Mouse (Mus musculus): ENCODE measurements around the gene Pus10. TPM values are rescaled to one million over a fixed set of nuclear protein-coding genes. Genes with fewer than 3 reads are reported as not detected.
A peak's percentile ranks its signal among the peaks of the same experiment; 100 is the strongest.

Gene Pus10
- 10 to 100 TPM; 13.7 to 18.6 (median 14.9) TPM for total RNA-seq (2022)

DNA sequence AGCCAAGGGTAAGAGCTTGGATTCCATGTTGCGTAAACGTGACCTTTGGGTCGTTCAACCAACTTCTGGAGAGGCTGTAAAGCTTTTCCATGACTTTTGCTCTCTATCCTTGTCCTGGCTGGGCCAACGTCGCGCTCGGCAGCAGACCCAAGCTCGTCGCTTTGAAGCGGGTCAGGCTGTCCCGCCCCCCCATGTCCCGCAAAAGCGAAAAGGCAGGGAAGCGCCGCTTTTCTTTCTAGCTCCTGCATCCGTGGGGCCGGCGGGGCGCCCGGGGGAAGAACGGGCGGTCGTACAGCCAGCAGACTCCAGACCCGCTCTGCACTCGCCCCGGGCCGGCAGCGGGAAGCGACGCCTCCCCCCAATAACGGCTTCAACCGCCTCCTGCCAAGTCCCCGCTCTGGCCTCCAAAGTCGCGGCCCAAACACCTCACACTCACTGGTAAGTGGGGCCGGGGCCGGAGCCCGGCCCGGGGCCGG lies at the start of gene Pus10:
Pus10 (plus strand) TSS at position 364 of the 476 bp plus-strand sequence.
- DNase-seq (ENCODE audit: low spot score in 2 of 2), result peak in 1 of 2 experiments; percentile 15

DNA sequence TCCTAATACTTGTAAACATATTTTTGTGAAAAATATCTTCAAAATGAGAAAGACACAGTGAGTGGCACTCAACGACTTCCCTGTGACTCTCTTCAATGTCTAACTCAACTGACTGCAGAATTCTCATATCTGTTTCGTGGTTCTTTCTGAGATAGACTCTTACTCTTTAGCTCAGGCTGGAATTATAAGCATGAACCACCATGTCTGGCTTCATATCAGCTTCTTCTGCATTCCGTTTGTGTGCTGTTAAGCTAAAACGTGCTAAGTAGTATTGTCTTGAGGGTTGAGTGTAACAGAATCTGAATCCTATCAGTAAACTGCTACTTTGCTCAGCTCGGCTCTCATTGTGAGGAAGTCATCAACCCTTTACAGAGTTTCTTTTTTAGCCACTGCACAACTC lies 46.5 kb upstream of the Pus10 start:
- DNase-seq (ENCODE audit: low spot score in 2 of 2), result no peak

DNA sequence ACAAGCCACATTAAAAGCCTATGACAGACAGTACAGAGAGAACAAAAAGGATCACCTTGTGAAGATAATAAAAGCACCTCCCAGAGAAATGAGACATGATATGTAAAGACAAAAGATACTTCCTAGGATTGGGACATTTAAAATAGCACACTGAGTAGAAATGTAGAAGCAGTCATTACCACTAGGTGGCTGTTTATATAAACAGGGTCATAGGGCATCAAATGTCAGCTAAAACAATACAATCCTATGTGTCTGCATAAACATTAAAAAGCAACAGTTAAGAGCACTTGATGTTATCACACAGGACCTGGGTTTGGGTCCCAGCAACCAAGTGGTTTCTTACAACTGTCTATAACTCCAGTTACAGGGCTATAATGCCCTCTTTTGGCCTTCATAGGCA lies 34.8 kb upstream of the Pus10 start:
- DNase-seq (ENCODE audit: low spot score in 2 of 2), result no peak

DNA sequence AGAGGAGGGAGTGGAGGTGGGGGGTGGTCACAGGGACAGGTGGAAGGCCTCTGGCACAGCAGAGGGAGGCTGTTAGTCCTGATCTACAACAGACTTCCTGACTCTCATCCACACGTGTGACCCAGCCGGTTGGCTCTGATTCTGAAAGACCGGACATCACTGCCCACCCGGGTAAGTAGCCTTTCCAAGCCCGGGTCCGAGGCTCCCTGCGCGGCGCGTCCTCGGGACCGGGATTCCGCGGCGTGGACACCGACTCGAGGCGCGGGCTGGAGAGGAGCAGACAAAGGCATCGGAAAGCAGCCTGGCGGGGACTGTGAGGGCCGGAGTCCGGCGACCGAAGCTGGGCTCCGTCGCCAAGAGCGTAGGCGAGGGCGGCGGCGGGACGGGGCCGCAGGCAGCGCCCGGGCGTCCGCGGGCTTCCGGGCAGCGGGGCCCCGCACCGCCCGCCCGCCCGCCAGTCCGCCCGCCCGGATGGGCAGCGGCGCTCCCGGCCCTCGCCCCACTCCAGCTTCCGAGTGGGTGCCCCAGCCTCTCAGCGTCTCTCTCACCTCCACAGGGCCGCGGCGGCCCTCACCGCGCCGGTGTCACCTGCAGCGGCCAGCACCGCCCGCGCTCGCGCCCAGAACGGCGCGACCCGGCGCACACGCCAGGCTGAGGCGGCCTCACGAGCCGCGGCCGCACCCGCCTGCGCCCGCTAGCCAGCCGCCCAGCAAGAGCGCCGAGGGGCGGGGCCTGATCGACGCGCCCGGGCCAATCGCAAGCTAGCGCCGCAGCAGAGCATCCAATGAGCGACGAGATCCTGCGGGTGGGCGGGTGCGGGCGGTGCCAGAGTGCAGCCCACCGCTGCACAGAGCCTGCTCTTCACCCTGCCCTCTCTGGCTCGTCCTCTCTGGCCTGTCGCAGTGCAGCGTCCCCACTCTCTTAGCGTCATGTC lies 32.3 kb upstream of the Pus10 start, which contains the start of gene 0610010F05Rik:
0610010F05Rik (minus strand) TSS at position 695 of the 934 bp plus-strand sequence.
- DNase-seq (ENCODE audit: low spot score in 2 of 2), result peak; percentile 64 to 76

DNA sequence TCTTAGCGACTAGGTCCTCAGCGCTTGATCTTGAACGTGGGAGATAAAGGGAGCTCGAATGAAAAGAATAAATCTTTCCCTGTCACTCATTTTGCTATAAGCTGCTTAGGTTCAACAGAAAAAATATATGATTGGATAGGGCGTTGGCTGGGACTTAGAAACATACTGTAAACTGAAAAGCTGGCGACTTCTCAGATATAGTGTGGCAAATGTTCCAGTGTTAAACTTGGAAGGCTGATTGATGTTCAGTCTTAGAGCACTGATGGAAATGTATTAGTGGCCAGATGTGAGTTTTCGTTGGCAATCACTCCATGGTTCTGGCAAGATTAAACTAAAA lies 31.6 kb upstream of the Pus10 start:
- DNase-seq (ENCODE audit: low spot score in 2 of 2), result no peak

DNA sequence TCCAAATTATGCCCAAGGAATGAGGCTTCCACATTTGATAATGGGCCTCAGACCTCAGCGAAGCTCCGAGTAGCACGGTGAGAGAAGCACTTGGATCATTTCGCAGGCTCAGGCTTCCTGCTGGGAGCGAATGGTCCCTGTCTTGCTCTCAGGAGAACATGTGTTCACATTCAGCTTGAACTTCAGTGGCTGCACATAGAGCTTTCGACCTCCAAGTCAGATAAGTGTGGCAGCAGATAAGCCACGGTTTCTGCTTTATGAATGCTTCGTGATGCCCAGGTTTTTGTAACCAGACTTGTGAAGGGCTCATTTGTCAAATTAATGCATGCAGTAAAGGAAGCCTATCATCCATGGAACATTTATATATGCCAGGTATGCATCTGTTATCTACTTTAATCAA lies 30.9 kb upstream of the Pus10 start:
- DNase-seq (ENCODE audit: low spot score in 2 of 2), result no peak

DNA sequence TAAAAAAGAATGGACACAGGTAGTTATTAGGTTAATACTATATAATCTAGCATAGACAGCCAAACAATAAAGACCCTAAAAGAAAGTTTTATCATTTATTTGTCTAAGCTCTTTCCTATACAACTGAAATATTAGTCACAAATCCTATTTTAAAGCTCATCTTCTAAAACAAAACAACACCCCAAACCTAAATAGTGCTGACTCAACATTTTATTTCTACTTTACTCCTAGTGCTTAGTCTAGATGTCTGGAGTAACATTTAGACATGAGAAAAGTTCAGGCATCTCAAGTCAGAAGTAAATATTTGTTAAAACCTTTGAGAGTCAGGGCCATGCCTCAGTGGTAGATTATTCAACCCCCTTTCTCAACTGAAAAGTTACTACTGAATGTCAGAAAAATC lies 18.0 kb upstream of the Pus10 start:
- no peak for DNase-seq (ENCODE audit: low spot score in 2 of 2)

DNA sequence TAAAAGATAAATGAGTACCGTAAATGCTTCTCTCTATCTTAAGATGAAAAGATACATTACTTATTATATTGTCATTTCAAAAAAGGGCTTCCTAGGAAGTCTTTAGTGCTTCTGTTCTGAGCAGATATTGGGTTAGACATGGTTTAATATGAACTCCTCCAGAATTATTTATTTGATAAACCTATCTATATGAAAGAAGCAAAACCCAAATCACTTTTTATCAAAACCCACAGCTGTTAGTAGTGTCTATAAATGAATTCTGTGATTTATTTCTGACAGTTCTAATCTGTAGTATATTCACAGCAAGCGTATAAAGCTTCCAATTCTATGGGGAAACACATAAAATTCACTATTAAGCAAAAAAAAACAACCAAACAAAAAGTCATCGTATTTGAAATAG lies 17.6 kb upstream of the Pus10 start:
- no peak for DNase-seq (ENCODE audit: low spot score in 2 of 2)

DNA sequence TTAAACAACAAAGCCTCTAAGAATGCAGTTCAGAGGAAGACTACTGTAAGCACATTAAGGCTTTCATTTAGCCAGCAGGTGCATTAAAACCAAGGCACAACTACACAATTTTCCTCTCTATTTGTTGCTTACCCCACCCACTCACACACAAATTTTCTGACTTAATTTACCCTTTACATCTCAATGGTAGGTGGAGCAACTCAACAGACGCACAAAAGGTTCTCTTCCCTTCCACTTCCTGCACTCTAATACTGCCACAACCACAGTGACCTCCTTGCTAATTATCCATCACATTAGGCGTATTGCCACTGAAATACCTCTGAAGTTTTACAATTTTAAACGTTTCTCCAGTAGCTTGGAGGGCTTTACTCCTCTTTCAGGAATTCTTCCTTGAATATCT lies 11.8 kb upstream of the Pus10 start:
- no peak for DNase-seq (ENCODE audit: low spot score in 2 of 2)

DNA sequence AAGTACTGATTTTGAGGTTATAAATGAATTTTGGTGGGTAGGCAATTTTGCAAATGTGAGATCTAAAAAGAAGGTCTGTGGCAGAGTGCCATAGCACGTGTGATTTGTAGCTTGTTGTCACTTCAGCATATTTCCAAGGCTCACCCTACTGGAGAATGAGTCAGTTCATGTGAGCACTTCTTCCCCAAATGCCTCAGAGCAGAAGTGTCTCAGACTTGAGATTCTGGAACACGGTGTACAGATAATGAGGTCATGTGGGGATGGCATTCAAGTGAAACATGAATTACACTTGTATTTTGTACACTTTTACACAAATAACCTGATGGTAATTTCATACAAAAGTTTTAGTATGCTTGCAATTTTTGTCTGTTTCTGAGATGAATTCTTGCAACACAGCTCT lies 7.7 kb upstream of the Pus10 start:
- no peak for DNase-seq (ENCODE audit: low spot score in 2 of 2)

DNA sequence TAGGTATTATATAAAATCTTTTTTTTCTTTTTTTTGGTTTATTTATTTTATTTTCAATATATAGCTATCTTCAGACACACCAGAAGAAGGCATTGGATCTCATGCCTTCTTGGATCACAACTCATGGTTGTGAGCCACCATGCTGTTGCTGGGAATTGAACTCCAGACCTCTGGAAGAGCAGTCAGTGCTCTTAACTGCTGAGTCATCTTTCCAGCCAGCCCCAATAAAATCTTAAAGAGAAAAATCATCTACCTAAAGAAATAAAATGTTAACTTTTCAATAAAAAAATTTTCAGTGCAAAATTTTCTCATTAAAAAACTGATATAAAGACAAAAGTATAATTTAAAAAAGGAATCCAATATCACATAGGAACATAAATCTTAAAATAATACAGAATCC lies 1.2 kb upstream of the Pus10 start:
- DNase-seq (ENCODE audit: low spot score in 2 of 2), result no peak

DNA sequence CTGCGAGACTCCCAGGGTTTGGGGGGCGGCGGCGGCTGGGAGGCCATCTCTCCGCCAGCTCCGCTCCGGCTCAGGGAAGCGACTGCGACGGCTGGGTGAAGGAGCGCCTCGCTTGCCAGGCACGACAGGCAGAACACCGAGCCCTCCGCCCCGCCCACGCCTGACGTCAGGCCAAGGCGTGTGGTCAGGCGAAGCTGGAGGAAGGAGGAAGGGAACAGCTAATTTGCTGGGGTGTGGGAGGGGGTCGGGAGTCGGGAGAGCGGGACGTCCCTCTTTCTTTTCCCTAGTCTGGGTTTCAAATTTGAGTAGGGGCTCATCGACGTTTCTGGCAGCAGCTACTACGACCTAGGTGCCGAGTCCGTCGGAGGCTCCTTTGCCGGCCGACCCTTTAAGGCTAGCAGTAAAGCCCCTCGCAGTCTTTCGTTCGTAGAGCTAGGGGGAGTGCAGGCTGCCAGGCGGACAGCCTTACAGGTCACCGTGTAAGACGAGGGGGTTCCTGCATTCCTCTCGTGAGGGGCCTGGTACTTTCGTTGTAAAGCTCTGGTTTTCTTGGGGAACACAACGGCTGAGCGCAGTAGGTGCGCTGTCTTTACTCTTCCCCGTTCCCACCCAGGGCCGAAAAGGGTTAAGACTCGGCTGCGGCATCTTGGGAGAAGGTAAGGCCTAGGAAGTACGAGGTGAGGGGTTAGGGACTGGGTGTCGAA lies 476 bp downstream of the Pus10 start, which contains the start of gene Pex13:
Pex13 (minus strand) TSS at position 162 of the 704 bp plus-strand sequence.
- DNase-seq (ENCODE audit: low spot score in 2 of 2), result peak; percentile 73 to 82

DNA sequence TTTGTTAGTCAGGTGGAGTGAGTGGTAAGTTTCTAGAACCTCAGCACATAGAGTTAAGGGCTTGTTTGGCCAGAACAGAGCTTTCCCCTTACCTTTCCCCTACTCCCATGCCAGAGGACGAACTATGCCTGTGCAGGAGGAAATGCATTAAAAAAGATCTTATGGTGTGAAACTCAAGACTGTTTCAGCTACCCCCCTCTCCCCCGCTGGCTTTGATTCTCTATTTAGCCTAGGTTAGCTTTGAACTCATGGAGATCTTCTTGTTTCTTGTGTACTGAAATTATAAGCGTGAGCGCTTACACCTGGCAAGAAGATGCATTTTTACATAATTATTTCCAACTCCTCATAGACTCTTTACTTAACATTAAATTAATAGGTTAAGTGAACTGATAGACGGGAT lies 1.1 kb downstream of the Pus10 start:
- no peak for DNase-seq (ENCODE audit: low spot score in 2 of 2)

DNA sequence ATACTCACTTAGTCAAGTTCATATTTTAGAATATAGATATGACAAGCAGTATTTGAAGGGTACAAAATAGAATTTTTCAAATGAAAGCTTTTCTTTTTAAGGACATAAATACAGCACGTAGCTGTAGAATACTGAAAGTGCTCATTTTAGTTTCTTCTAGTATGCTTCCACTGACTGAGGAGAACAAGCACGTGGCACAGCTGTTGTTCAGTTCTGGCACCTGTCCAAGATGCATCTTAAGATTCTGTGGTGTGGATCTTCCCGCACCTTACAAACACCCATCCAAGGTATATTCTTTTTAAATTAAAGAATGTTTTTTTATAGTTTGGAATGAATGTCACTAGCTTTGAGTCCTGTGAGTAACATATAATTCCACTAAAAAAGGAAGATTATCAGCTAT lies 1.7 kb downstream of the Pus10 start:
- DNase-seq (ENCODE audit: low spot score in 2 of 2), result no peak

DNA sequence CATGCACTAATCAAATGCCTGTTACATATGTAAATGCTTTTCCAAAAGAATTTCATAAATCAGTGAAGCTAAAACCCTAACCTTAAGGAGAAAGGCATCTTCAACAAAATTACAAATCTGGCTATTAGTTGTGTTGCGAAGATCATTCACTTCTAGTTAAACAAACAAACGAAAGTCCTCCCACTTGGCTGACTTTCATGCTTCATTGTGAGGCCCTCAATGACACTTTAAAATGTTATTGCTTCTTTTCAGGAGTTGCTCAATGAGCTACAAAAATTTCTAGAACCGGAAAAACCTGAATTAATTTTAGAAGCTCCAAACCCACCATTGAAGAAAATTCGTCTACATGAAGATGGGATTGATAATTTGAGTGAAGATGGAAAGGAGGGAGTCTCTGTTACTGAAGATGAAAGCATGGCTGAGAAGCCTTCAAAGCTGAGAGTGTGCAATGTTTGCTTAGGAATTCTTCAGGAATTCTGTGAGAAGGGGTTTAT lies 6.8 kb downstream of the Pus10 start:
- DNase-seq (ENCODE audit: low spot score in 2 of 2), result no peak

DNA sequence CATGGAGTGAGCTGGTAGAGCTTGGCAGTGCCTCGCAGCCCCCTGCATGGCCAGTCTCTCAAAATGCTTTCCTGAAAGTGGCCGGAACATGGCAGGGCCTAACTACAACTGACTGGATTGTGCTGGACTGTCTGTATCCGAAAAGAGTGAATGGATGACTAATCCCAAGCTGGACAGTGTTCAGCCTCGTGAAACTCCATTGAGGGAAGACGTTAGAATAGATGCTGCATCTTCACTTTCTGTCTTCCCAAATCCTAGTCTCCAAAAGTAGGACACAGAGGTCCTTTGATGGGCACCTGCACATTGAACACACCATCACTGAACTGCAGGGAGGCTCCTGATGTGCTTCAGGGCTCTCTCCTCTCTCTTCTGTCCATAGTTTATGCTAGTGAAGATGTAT lies 10.6 kb downstream of the Pus10 start:
- no peak for DNase-seq (ENCODE audit: low spot score in 2 of 2)

DNA sequence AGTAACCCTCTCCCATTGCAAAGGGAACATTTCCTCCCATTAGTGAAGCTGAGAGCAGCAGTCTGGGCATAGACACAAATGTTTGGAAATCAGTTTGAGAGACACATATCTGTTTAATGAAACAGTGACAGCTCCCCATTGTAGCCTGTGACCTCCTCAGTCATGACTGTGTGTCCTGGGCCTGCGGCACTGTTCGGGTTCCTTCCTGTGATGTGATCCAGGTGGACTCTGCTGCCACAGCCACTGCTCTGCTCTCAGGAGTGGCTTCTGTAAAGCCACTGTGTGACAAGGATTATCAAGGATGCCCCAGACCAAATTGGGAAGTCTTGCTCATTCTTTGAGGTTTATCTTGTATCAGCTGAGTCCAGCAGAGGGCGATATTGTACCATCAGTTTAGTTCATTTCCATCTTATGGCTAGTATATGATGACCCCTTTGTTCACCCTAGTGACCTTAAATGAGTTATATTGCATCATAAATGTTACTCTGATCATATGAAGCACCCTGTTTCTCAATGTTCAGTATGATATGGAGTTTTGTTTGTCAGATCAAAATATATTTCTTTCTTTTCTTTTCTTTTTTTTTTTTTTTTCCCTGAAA lies 13.7 kb downstream of the Pus10 start:
- no peak for DNase-seq (ENCODE audit: low spot score in 2 of 2)

DNA sequence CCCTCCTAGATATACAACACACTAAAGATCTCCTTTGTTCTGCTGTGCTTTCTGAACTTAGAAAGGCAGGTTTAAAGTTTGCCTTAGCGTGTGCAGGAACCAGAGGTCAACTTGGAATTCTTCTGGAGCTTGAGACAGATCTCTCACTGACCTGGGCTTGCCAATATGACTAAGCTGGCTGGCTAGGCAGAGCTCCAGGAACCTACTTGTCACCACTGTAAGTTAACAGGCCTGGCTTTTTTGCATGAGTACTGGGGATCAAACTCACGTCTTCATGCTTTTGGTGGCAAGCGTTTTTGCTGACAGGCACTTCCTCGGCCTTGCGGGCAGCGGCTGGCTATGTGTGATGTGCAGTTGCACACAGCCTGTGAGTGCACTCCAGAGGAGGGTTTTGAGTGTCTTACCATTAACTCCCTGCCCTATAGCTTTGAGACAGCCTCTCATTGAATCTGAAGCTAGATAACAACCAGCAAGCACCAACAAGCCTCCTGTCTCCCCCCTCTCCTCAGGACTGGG lies 15.0 kb downstream of the Pus10 start:
- no peak for DNase-seq (ENCODE audit: low spot score in 2 of 2)

DNA sequence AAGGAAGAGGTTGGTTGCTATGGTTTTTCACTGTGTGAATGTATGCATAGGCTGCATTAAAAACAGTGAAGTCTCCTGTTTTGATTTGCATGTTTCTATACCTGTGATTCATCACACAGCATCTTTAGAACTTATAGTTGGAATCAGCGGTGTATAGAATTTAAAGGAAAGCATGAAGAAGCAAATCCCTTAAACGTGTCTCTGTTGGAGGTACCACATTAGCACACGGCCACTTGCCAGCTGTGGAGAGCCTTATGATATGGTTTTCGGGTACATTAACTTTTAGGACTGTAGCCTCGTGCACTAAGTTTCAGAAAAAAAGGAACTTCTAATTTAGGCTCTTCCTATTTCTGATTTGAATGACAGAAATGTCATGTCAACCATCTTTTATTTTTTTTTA lies 17.1 kb downstream of the Pus10 start:
- no peak for DNase-seq (ENCODE audit: low spot score in 2 of 2)

DNA sequence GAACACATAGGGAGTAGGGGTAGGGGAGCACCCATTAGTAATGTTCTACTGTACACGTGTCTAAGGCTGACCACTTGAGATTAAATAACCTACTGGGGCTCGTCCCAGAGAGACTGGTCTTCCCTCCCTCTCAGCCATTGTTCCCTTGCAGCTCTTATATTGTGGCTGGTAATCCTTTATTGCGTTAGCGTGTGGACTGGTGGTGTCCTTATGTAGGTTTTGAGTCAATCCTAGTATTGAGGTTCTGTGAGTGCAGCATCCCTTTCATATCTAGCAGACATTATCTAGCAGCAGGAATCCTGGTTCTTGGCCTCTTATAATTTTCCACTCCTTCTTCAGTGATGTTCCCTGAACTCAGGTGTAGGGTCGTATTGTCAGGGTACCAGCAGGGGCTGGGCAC lies 21.2 kb downstream of the Pus10 start:
- DNase-seq (ENCODE audit: low spot score in 2 of 2), result no peak

DNA sequence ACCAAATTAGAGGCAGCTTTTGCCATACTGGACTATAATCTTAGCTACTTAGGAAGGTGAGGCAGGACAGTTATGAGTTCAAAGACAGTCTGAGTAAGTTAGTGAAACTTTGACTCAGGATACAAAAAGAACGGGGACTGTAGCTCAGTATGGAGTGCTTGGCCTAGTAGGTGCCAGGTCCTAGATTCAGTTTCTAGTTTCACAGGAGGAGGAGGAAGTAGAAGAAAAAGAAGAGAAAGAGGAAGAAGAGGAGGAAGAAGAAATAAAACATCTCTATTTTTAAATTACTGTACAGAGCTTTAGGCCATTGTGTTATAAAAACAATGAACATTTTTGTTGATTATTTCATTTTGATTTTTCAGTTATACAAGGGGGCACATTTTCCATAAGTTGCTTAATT lies 22.6 kb downstream of the Pus10 start:
- DNase-seq (ENCODE audit: low spot score in 2 of 2), result no peak

DNA sequence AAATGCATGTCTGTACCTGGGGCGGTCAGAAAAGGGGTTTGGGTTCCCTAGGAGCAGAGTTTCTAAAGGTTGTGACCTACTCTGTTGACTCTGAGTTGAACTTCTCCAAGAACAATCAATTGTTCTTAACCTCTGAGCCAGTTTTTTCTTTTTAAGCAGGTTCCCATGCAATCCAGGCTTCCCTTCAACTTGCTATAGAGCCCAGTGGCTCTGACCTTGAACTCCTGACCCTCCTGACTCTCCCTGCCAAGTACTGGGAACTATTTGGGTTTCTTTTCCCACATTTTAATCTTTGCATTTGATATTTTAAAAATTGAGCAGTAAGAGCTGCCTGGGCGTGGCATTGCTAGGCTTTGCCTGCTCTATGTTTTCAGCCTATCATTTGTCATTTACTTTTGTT lies 27.8 kb downstream of the Pus10 start:
- no peak for DNase-seq (ENCODE audit: low spot score in 2 of 2)
